Mouse (Mus musculus): ENCODE measurements around the gene Il3.

- TF ChIP-seq CTCF (IDR thresholded peaks at IDR 0.05) (no peak), POLR2A (IDR thresholded peaks at IDR 0.05; ENCODE audit: insufficient read depth, low read depth, low read length) (no peak)
These were observed 47.0 kb downstream of the Il3 start for GRCm38 (mm10) chr11:54219903-54220740.

All from heart, adult 2 months (tissue).